Mouse (Mus musculus): ENCODE measurements around the gene Gm20918. TPM values are rescaled to one million over a fixed set of nuclear protein-coding genes. Genes with fewer than 3 reads are reported as not detected.
"Not testable (repeated sequence)": the region's sequence is repeated elsewhere in the genome, so short reads cannot be mapped to it uniquely, and the experiment has no call there.

Gene Gm20918
- not detected for total RNA-seq (2021)
- long read RNA-seq: 0 reads

DNA sequence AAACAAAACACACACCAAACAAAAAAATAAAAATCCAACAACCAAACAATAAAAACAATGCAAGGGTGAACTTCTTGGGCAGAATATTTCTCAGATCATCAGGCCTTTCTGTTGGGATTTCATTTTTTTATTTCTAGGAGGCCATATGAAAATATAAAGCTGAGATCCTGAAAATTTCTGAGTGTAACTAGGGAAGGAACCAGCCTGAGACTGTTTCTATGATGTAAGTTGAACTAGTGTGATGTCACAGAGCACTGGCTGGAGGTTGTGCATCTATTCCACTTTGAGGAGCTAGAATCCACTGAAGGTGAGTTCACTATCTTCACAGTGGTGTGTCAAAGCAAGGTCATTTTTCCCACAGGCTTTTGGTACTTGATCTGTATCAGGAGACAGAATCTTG lies at the start of gene Gm20918:
Gene Gm20918 (plus strand): TSS at position 301 of the 400 bp plus-strand sequence.
- DNase-seq (ENCODE audit: low spot score in 2 of 2): not testable (repeated sequence)

Other genes with a start within 250 kb of the Gm20918 start
- gene Gm21820, start 205.5 kb downstream of the Gm20918 start, total RNA-seq (2021): not detected

Measured in layer of hippocampus, adult 18-20 months (tissue).